Comparison of ENCODE assay signal across 23 mouse cellular contexts in the genomic region with DNA sequence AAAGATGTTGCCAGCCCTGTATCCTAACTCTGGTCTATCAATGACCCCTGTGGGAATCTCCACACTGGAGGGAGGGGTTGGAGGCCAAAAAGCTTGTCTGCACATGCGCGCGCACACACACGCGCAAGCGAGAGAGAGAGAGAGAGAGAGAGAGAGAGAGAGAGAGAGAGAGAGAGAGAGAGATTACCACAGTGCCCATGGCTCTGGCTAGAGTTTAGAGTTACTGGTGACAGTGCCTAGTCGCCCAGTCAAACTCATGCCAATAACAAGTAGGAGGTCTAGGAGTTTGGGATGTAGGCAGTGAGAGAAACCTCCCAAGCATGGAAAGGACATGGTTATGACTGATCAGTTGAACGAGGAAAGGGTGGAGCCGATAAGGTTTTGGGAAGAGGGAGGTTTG.
DNase-seq lines count a peak whose midpoint lies in the region; ATAC-seq and TF ChIP-seq lines count a peak whose summit lies in the region.
"Had no signal": no experiment of that assay in that cellular context is flagged by ENCODE, and none has a peak within 500 bp of the region (broad histone marks: within the 10 kb centered on the region; RNA-seq: fewer than 3 reads in every experiment).

No protein-coding gene starts in this region.

- H3K79me2 ChIP-seq in macrophage (ENCODE audit: inconsistent target), result no peaks in the 10 kb centered on the region

- no peak overlapping the region for H3K9ac ChIP-seq in heart, postnatal 0 days (replicated peaks; ENCODE audit: low read depth, low read length)
- H3K9ac ChIP-seq: embryonic facial prominence, embryonic 13.5 days; forebrain, embryonic 13.5 days; hindbrain, embryonic 12.5 days; hindbrain, embryonic 15.5 days had no signal

- H3K4me2 ChIP-seq in heart, postnatal 0 days (ENCODE audit: low read depth, low read length), result no peak overlapping the region
- H3K4me2 ChIP-seq: embryonic facial prominence, embryonic 13.5 days; forebrain, embryonic 13.5 days; heart, embryonic 11.5 days; hindbrain, embryonic 12.5 days; hindbrain, embryonic 15.5 days had no signal

- H3K27me3 ChIP-seq in heart, postnatal 0 days (ENCODE audit: control insufficient read depth, insufficient read depth, low read length), result no peaks in the 10 kb centered on the region
- H3K27me3 ChIP-seq: embryonic facial prominence, embryonic 13.5 days; hindbrain, embryonic 12.5 days; hindbrain, embryonic 15.5 days; Patski had no signal

- ATAC-seq in heart, postnatal 0 days (ENCODE audit: insufficient read depth, low read depth), result no peak
- ATAC-seq: CD4-positive, CD25-positive, alpha-beta regulatory T cell, adult 4 months; forebrain, embryonic 13.5 days; forebrain, embryonic 16.5 days had no signal

- no peaks in the 10 kb centered on the region for H3K9me3 ChIP-seq in heart, postnatal 0 days (replicated peaks; ENCODE audit: control insufficient read depth, low read length)
- H3K9me3 ChIP-seq: embryonic facial prominence, embryonic 13.5 days; forebrain, embryonic 10.5 days; forebrain, embryonic 13.5 days; hindbrain, embryonic 12.5 days; hindbrain, embryonic 15.5 days had no signal

- H3K36me3 ChIP-seq in heart, postnatal 0 days (replicated peaks; ENCODE audit: control insufficient read depth, insufficient read depth, low read length), result no peaks in the 10 kb centered on the region
- no peaks in the 10 kb centered on the region for H3K36me3 ChIP-seq in macrophage (ENCODE audit: inconsistent target)
- H3K36me3 ChIP-seq: embryonic facial prominence, embryonic 13.5 days; forebrain, embryonic 10.5 days; hindbrain, embryonic 12.5 days; hindbrain, embryonic 15.5 days had no signal

- H3K27ac ChIP-seq in heart, postnatal 0 days (ENCODE audit: low read depth), result peak overlapping the region; percentile 75
- H3K27ac ChIP-seq in macrophage, result peak overlapping the region; percentile 88
- H3K27ac ChIP-seq: embryonic facial prominence, embryonic 13.5 days; forebrain, embryonic 13.5 days; hindbrain, embryonic 12.5 days; hindbrain, embryonic 15.5 days had no signal

- TF ChIP-seq CTCF in heart, postnatal 0 days (IDR thresholded peaks at IDR 0.05; ENCODE audit: low read depth), result no peak

- 94% methylated on average over 9 of the region's 9 CpGs for WGBS in heart, postnatal 0 days
- WGBS in macrophage (ENCODE audit: missing documents), result 97% methylated on average over 9 of the region's 9 CpGs

- peaks cover 63% of the 10 kb centered on the region for H3K4me1 ChIP-seq in heart, postnatal 0 days (ENCODE audit: control insufficient read depth, insufficient read depth)

- no peak for DNase-seq in heart, postnatal 0 days (ENCODE audit: low spot score)
- DNase-seq in heart, postnatal 36 days, result no peak
- DNase-seq in MEL-GATA-1-ER (ENCODE audit: extremely low read depth, low read depth), result peak; percentile 39
- DNase-seq in natural killer cell, adult 2 months (ENCODE audit: low spot score in 2 of 2), result no peak
- DNase-seq in thymus, postnatal 25 days, result no peak
- DNase-seq: adrenal gland, postnatal 10 days; cerebellum, adult 11 months; cerebellum, adult 2 months; cerebellum, adult 9-11 months; cerebellum, postnatal 25 days; gastrocnemius, postnatal 10 days; gastrocnemius, postnatal 36 days had no signal

- no peak for TF ChIP-seq EP300 in heart, postnatal 0 days (IDR thresholded peaks at IDR 0.05; ENCODE audit: low read depth)

- intact Hi-C loops in heart, postnatal 36 days (cut with DNase I), result no loop called here

- H3K4me3 ChIP-seq in heart, postnatal 0 days (ENCODE audit: low read depth, low read length), result no peak overlapping the region
- no peak overlapping the region for H3K4me3 ChIP-seq in macrophage (ENCODE audit: inconsistent target)
- H3K4me3 ChIP-seq: embryonic facial prominence, embryonic 13.5 days; forebrain, embryonic 10.5 days; forebrain, embryonic 13.5 days; heart, adult 2 months; hindbrain, embryonic 12.5 days; hindbrain, embryonic 15.5 days had no signal
